Mouse (Mus musculus) spleen, adult 2 months (tissue): ENCODE results near the gene Fancc.

ENCODE experiments used
- CTCF ChIP-seq: fragments of 200-500 bp; IDR thresholded peaks from 2 replicates; pipeline ENCODE4 v1.5.1; 2011; ENCODE audit warnings: mild to moderate bottlenecking, inconsistent platforms; ENCODE audit not compliant: insufficient read depth, insufficient read length, insufficient replicate concordance; ENCODE audit errors: extremely low read depth
- POLR2A ChIP-seq: fragments of 200-500 bp; IDR thresholded peaks from 2 replicates; pipeline ENCODE4 v1.6.1; 2011; ENCODE audit warnings: low read depth, low read length, inconsistent platforms

GRCm38 (mm10) chr13:63255519-63256011 is 241.5 kb downstream of the Fancc start:
- no peak for TF ChIP-seq POLR2A
- TF ChIP-seq CTCF, result no peak
